Mouse (Mus musculus) megakaryocyte, embryonic 14.5 days (primary cell): ENCODE measurements at regions not wholly inside any gene's neighbourhood (a gene's known extent, or its start where the extent isn't known, plus 50 kb on each side); places are given as distances from the start of the nearest gene placed in this dataset.

Experiments
- FLI1 ChIP-seq: IDR thresholded peaks from 2 replicates; pipeline ENCODE4 v1.6.1; 2012; ENCODE audit warnings: low read length, inconsistent platforms, mixed read lengths
- GATA1 ChIP-seq: IDR thresholded peaks from 3 replicates; pipeline ENCODE4 v1.6.1; 2012; ENCODE audit warnings: mixed read lengths, low read length, inconsistent platforms, borderline replicate concordance

GRCm38 (mm10) chr15:7013047-7013446 lies 77.4 kb upstream of the Lifr start:
- TF ChIP-seq GATA1 (no peak), FLI1 (no peak)
